ENCODE assay signal across 9 mouse cellular contexts in genomic region chr8:84189603-84190002, GRCm38 (mm10). TPM values are rescaled to one million over a fixed set of nuclear protein-coding genes. Genes with fewer than 3 reads are reported as not detected.
DNase-seq lines count a peak whose midpoint lies in the region; ATAC-seq lines count a peak whose summit lies in the region.
"Had no signal": no experiment of that assay in that cellular context is flagged by ENCODE, and none has a peak within 500 bp of the region (broad histone marks: within the 10 kb centered on the region; RNA-seq: fewer than 3 reads in every experiment).

No protein-coding gene starts in this region.

- peak overlapping the region; percentile 13; the same call in 1 of the 2 replicates for H3K27ac ChIP-seq in hindbrain, embryonic 10.5 days
- no peak overlapping the region for H3K27ac ChIP-seq in hindbrain, embryonic 14.5 days
- no peak overlapping the region for H3K27ac ChIP-seq in midbrain, embryonic 11.5 days (ENCODE audit: low read depth, low read length)

- H3K9ac ChIP-seq in hindbrain, embryonic 14.5 days, result no peak overlapping the region
- H3K9ac ChIP-seq in midbrain, embryonic 11.5 days (ENCODE audit: low read length), result no peak overlapping the region

- WGBS in hindbrain, embryonic 10.5 days, result 66% methylated on average over 4 of the region's 4 CpGs
- 66% methylated on average over 4 of the region's 4 CpGs for WGBS in hindbrain, embryonic 14.5 days
- 61% methylated on average over 4 of the region's 4 CpGs for WGBS in midbrain, embryonic 11.5 days

- peaks cover 48% of the 10 kb centered on the region for H3K27me3 ChIP-seq in hindbrain, embryonic 10.5 days (ENCODE audit: insufficient read depth, poor library complexity, severe bottlenecking)
- no peaks in the 10 kb centered on the region for H3K27me3 ChIP-seq in hindbrain, embryonic 14.5 days (ENCODE audit: control insufficient read depth, insufficient read depth, low read length)
- peaks cover 10% of the 10 kb centered on the region for H3K27me3 ChIP-seq in midbrain, embryonic 11.5 days (ENCODE audit: control insufficient read depth, insufficient read depth, low read length)

- H3K4me2 ChIP-seq in hindbrain, embryonic 14.5 days (replicated peaks), result no peak overlapping the region
- H3K4me2 ChIP-seq in midbrain, embryonic 11.5 days, result no peak overlapping the region

- intact Hi-C loops in gastrocnemius, postnatal 14 days (cut with DNase I; ENCODE audit: low total_unique reads), result loop anchor here (10.0 kb wide), 2 partner anchors 95 to 165 kb away; no protein-coding TSS in a partner anchor

- no peak for ATAC-seq in hindbrain, embryonic 14.5 days (ENCODE audit: low FRiP score)
- ATAC-seq in midbrain, embryonic 11.5 days (ENCODE audit: low FRiP score), result no peak

- DNase-seq in hindbrain, embryonic 10.5 days (ENCODE audit: low spot score), result no peak
- DNase-seq in hindbrain, embryonic 14.5 days (ENCODE audit: low spot score), result no peak
- DNase-seq in gastrocnemius, postnatal 14 days, result peak; percentile 68
- peak; percentile 66 for DNase-seq in kidney, adult 18-20 months
- peak; percentile 87 for DNase-seq in lung, postnatal 10 days
- DNase-seq in left cerebral cortex, adult 9 months (ENCODE audit: low spot score in 2 of 2), result no peak
- DNase-seq in midbrain, embryonic 11.5 days (ENCODE audit: low spot score, missing footprints), result no peak
- no peak for DNase-seq in left cerebral cortex, adult 8-10 months (ENCODE audit: low spot score in 2 of 2)

- no peak overlapping the region for H3K4me3 ChIP-seq in hindbrain, embryonic 10.5 days
- no peak overlapping the region for H3K4me3 ChIP-seq in hindbrain, embryonic 14.5 days (replicated peaks; ENCODE audit: low read length)
- no peak overlapping the region for H3K4me3 ChIP-seq in midbrain, embryonic 11.5 days (ENCODE audit: low read depth, low read length)

- H3K36me3 ChIP-seq in hindbrain, embryonic 10.5 days, result no peaks in the 10 kb centered on the region
- H3K36me3 ChIP-seq in hindbrain, embryonic 14.5 days (replicated peaks; ENCODE audit: control insufficient read depth, insufficient read depth), result no peaks in the 10 kb centered on the region
- no peaks in the 10 kb centered on the region for H3K36me3 ChIP-seq in midbrain, embryonic 11.5 days (ENCODE audit: control insufficient read depth, insufficient read depth, low read length)

- peaks cover 38% of the 10 kb centered on the region for H3K4me1 ChIP-seq in hindbrain, embryonic 10.5 days (replicated peaks)
- H3K4me1 ChIP-seq in hindbrain, embryonic 14.5 days (replicated peaks; ENCODE audit: control insufficient read depth, insufficient read depth, low read length), result peaks cover 6% of the 10 kb centered on the region; the same call in 1 of the 2 replicates
- H3K4me1 ChIP-seq in midbrain, embryonic 11.5 days (ENCODE audit: control insufficient read depth, insufficient read depth, low read length), result peaks cover 16% of the 10 kb centered on the region

- H3K9me3 ChIP-seq in hindbrain, embryonic 10.5 days, result 0 out of 2 replicates have a peak, but pooled peaks cover 5% of the 10 kb centered on the region
- no peaks in the 10 kb centered on the region for H3K9me3 ChIP-seq in hindbrain, embryonic 14.5 days (ENCODE audit: control insufficient read depth, low read length)
- no peaks in the 10 kb centered on the region for H3K9me3 ChIP-seq in midbrain, embryonic 11.5 days (ENCODE audit: control insufficient read depth, low read length)

RNA-seq across cellular contexts. Expression of gene Nanos3, which starts 4.6 kb away (rescaled TPM):
- polyA plus RNA-seq in hindbrain, embryonic 10.5 days (2016; fragmentation: Nextera tagmentation; extraction: Ambion mirVana), result 2.5 and 6.8 TPM in 2 replicates
- polyA plus RNA-seq in hindbrain, embryonic 14.5 days (2014; fragmentation: Nextera tagmentation; extraction: Ambion mirVana), result 7.8 and 10.4 TPM in 2 replicates
- total RNA-seq in gastrocnemius, postnatal 14 days (2021), result under 1 TPM in 1 of 2 experiments, not detected in 1; 0.43 TPM
- polyA plus RNA-seq in midbrain, embryonic 11.5 days (2014; fragmentation: Nextera tagmentation; extraction: Ambion mirVana), result 4.7 and 4.9 TPM in 2 replicates
- total RNA-seq in left cerebral cortex, adult 8-10 months (2022), result 1 to 10 TPM; 2.8 to 3.8 (median 3.2) TPM
- total RNA-seq: CH12.LX had no signal

RNA-seq across cellular contexts. Expression of gene 4930432K21Rik, which starts 41.8 kb away (rescaled TPM):
- polyA plus RNA-seq in hindbrain, embryonic 10.5 days (2016; fragmentation: Nextera tagmentation; extraction: Ambion mirVana), result 2.1 TPM in 2 replicates
- 1.4 TPM in 2 replicates for polyA plus RNA-seq in hindbrain, embryonic 14.5 days (2014; fragmentation: Nextera tagmentation; extraction: Ambion mirVana)
- under 1 TPM; 0.27 to 0.62 TPM for total RNA-seq in gastrocnemius, postnatal 14 days (2021)
- 0.83 and 0.86 TPM in 2 replicates for polyA plus RNA-seq in midbrain, embryonic 11.5 days (2014; fragmentation: Nextera tagmentation; extraction: Ambion mirVana)
- total RNA-seq in left cerebral cortex, adult 8-10 months (2022), result 1 to 10 TPM; 2.8 to 3.2 (median 3.1) TPM

RNA-seq across cellular contexts. Expression of gene Cc2d1a, which starts 41.9 kb away (rescaled TPM):
- polyA plus RNA-seq in hindbrain, embryonic 10.5 days (2016; fragmentation: Nextera tagmentation; extraction: Ambion mirVana), result 18.2 and 19.0 TPM in 2 replicates
- polyA plus RNA-seq in hindbrain, embryonic 14.5 days (2014; fragmentation: Nextera tagmentation; extraction: Ambion mirVana), result 30.4 and 33.3 TPM in 2 replicates
- total RNA-seq in gastrocnemius, postnatal 14 days (2021), result 10 to 100 TPM; 12.1 to 12.6 TPM
- polyA plus RNA-seq in midbrain, embryonic 11.5 days (2014; fragmentation: Nextera tagmentation; extraction: Ambion mirVana), result 7.6 and 8.9 TPM in 2 replicates
- 10 to 100 TPM; 44.3 to 52.9 (median 47.4) TPM for total RNA-seq in left cerebral cortex, adult 8-10 months (2022)

RNA-seq across cellular contexts. Expression of gene Zswim4, which starts 47.3 kb away (rescaled TPM):
- 36.9 and 53.5 TPM in 2 replicates for polyA plus RNA-seq in hindbrain, embryonic 10.5 days (2016; fragmentation: Nextera tagmentation; extraction: Ambion mirVana)
- polyA plus RNA-seq in hindbrain, embryonic 14.5 days (2014; fragmentation: Nextera tagmentation; extraction: Ambion mirVana), result 20.0 and 20.6 TPM in 2 replicates
- total RNA-seq in gastrocnemius, postnatal 14 days (2021), result 1 to 10 TPM; 5.8 to 6.8 TPM
- 19.4 and 24.7 TPM in 2 replicates for polyA plus RNA-seq in midbrain, embryonic 11.5 days (2014; fragmentation: Nextera tagmentation; extraction: Ambion mirVana)
- 10 to 100 TPM; 12.9 to 13.8 (median 13.3) TPM for total RNA-seq in left cerebral cortex, adult 8-10 months (2022)

RNA-seq across cellular contexts. Expression of gene D8Ertd738e, which starts 59.9 kb away (rescaled TPM):
- polyA plus RNA-seq in hindbrain, embryonic 10.5 days (2016; fragmentation: Nextera tagmentation; extraction: Ambion mirVana), result 386 TPM in 2 replicates
- polyA plus RNA-seq in hindbrain, embryonic 14.5 days (2014; fragmentation: Nextera tagmentation; extraction: Ambion mirVana), result 268 and 296 TPM in 2 replicates
- total RNA-seq in gastrocnemius, postnatal 14 days (2021), result 100 to 1,000 TPM; 158 to 171 TPM
- polyA plus RNA-seq in midbrain, embryonic 11.5 days (2014; fragmentation: Nextera tagmentation; extraction: Ambion mirVana), result 281 and 304 TPM in 2 replicates
- 100 to 1,000 TPM in 2 of 4 experiments, 10 to 100 TPM in 2; 97.1 to 133 (median 108) TPM for total RNA-seq in left cerebral cortex, adult 8-10 months (2022)

Comparison
In these comparisons a context has a peak if more than half of its experiments do, and no peak if none do; other contexts are left out.
1. DNase-seq: peak in gastrocnemius, postnatal 14 days (single experiment), kidney, adult 18-20 months (single experiment) and lung, postnatal 10 days (single experiment); none in hindbrain, embryonic 10.5 days (single experiment), hindbrain, embryonic 14.5 days (single experiment), left cerebral cortex, adult 9 months (0 of 2), midbrain, embryonic 11.5 days (single experiment) and left cerebral cortex, adult 8-10 months (0 of 2).